Mouse (Mus musculus) liver, adult (tissue): Measurements from ENCODE around the gene Ets1.
A peak's percentile ranks its signal among the peaks of the same experiment; 100 is the strongest.

Experiments used
- GATA4 ChIP-seq: IDR thresholded peaks from 2 replicates; pipeline ENCODE4 v1.6.1; 2014; ENCODE audit warnings: mild to moderate bottlenecking, low read length; ENCODE audit not compliant: insufficient replicate concordance

The Ets1 gene

DNA sequence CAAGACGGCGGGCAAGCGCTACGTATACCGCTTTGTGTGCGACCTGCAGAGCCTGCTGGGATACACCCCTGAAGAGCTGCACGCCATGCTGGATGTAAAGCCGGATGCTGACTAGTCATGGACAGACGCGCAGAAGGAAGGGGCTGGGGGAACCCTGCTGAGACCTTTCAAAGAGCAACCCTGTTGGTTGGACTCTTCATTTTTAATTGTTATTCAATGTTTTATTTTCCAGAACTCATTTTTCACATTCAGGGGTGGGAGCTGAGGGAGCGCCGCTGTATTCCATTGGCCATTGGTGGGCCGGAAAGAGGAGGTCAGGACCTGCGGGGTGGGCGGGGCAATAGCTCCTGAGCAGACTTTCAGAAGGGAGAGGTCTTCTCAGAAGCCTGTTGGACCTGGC is 118.3 kb downstream of the Ets1 start:
- TF ChIP-seq GATA4: no peak

DNA sequence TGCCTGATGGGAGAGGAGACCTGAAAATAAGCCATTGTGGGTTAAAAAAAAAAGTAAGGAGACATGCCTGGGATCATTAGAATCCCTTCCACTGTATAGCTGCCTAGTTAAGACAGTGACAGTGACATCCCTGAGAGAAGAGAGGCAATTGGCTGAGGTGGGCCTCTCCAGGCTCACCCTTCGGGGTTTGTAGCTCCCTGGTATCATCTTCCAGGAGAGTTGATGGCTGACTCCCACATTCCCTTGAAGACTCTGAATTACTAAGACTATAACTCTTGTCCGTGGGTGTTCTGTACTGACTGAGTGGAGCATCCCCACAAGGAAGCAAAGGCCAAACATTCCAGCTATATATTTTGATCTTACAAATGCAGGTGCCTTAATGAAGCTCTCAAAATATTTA is 120.0 kb downstream of the Ets1 start:
- no peak for TF ChIP-seq GATA4

DNA sequence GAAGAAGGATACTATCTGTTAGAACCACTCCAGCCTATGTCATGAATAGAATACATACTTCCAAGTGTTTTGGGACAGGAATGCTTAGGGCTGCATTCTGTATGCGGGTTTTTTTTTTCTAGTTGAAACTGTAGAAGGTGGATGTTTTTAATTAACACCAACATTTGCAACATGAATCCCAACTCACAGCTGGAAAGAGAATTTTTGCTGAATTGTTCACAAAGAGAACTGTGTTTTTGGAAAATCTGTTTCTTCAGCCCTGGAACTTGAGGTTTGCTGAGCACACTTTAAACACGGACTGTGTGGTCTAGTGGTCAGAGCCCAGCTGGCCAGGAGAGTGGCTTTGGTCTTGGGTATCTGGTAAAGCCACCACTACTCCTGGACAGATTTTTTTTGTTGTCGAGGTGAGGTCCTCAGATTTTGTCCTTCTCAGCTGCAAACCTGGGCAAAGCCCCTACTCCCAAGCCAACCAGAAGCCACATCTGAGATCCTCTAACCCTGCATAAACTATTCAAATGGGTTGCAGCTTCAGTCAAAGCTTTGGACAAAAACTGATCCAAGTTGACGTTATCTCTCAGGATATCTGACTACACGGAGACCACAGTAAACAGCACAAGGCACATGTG is 122.4 kb downstream of the Ets1 start:
- TF ChIP-seq GATA4: no peak

DNA sequence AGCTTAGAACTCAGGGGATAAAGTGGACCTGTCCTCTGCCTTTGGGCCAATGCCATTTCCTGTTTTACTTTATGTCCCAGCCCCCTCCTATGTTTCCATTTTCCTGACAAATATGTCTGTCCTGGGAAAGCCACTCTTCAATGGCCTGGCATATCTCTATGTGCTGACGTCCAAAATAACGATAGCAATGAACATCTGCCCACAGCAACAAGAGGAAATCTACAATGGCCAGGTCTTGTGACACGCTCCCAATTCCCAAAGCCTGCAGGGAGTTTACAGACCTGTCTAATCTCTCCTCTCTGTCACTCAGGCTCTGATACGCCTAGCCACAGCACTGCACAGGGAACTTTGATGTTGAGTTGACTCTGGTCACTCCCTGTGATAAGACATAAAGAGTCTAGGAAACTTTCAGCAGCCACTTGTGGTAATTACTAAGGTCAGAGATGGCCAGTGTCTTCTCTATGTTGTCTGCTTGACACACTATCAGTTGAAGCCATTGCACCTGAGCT is 124.7 kb downstream of the Ets1 start:
- peak; percentile 92 for TF ChIP-seq GATA4

DNA sequence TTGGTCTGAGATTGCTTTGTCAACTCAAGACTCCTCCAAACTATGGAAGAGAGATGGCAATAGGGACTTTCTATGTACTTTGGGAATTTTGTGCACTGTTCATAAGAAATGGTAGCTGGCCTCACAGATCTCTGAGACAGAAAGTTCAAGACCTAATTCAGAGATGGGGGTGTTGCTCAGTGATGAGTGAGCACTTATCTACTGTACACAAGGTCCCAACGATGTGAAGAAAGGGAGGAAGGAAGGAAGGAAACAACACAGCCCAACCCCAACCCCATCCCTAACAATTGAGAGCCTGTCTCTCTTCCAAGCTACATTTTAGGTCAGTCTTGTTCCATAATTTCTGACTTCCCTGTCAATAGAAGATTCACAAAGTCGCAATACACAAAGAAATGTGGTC is 125.3 kb downstream of the Ets1 start:
- TF ChIP-seq GATA4: peak; percentile 91

DNA sequence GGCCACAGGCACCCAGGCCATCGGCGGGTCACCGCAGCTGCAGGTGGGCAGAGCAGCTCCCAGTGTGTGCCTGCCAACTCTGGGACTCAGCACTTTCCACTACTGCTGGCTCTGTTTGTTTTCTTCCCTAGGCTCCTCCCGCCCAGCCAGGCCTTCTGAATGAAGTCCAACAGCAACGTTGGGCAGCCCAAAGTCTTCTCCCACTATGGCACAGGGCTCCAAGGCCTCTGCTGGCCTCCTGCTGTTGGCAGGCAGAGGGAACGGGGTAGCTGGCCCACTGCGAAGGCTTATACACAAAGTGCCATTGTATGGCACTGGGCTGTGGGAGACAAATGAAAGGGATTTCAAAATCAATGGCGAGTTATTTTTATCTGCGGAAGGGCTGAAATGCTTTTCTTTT is 128.4 kb downstream of the Ets1 start:
- no peak for TF ChIP-seq GATA4

DNA sequence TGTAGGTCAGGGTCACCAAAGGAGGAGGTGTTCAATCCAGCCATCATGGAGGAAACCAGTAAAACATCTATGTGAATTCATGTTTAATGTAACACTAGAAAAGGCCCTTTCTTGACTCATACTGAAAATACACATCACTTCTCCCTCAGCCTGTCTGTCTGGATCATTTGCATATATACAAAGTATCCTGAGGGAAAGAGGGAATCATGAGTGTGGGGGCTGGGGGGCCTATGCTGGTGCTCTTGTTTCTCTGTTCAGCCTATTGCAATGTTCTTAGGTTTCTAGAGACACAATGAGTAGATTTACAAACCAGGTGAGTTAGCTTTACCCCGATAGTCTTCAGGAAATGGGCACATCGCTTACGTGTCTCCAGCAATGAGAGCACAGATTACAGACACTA is 129.1 kb downstream of the Ets1 start:
- TF ChIP-seq GATA4: no peak

DNA sequence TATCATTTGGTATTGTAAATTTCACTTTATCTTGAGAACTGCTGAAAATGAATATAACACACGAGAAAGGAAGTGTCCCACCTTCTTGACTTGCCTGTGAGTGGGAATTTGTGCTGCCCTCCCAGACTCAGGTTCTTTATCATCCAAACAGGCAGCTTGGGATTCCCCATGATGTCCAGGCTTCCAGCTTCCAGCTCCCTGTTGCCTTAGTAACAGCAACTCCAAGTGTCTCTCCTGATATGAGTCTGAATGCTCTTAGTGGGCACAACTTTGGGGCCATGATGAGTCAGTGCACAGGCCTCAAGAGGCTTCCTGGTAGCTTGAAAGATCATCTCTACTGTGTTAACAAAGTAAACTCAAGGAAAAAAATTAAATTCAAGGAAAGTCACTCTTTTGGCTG is 142.8 kb downstream of the Ets1 start:
- no peak for TF ChIP-seq GATA4

DNA sequence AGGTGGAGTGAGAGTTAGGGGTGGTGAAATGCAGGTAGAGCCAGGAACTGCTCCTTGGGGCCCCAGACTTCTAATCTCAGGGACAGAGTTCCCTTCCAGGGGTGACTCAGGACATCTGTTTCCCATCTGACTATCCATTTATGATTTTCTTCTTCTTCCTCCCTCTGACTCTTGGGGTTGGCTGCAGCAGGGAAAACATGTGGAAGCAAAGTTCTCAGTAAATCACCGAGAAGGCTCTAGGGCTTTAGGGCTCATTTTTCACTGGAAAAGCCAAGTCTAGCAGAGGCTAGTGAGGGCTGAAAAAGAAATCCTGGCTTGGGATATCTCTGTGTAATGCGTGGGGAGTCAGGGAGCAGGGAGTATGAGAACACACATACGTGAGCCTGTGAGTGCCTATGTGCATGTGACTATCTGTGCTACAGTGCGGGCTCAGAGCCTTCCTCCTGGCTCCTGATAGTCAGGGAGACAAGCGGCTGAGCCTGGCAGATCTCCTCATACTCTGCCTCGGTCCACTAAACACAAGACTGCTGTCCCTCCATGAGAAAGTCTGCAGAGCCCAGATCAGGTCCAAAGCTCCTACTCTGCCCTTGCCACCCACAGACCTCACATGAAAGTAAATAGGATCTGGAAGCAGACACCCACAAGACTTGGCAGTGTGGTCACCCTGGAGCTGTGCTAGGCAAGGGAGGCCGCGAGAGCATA is 146.5 kb downstream of the Ets1 start:
- TF ChIP-seq GATA4: no peak

DNA sequence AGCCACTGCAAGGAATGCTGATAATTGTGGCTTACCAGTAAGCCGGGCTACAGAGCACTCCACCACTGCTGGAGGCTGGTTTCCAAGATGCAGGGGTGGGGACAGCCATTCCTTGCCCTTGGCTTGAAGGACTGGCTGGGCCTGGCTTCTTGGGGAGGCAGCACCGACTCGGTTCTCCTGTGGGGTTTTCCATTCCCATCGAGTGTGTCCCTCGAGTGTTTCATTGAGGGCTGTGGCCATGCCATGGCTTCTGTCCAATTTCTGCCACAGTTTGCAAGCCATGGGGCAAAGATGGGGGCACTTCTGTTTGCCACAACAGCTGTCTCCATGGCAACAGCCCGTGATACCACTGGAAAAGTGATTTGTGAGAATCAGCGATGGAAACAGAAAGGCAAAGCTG is 151.1 kb downstream of the Ets1 start:
- TF ChIP-seq GATA4: no peak

DNA sequence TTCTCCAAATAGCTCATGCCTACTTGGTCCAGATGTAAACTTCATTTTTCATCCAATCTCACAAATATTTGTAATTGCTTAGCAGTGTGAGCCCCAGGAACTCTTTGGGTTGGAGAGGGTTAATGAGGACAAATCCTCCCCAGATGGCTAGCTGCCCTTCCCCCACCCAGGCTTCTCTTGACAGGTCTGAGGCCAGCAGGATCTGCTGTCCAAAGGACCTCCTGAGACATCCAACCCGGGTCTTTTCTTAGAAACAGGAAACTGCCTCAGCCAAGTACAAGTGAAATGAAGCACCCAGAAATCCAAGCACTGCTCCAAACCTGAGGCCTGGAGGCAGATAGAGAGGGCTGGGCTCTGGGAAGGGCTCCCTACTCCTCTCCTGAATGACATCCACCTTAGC is 151.6 kb downstream of the Ets1 start:
- TF ChIP-seq GATA4: no peak

DNA sequence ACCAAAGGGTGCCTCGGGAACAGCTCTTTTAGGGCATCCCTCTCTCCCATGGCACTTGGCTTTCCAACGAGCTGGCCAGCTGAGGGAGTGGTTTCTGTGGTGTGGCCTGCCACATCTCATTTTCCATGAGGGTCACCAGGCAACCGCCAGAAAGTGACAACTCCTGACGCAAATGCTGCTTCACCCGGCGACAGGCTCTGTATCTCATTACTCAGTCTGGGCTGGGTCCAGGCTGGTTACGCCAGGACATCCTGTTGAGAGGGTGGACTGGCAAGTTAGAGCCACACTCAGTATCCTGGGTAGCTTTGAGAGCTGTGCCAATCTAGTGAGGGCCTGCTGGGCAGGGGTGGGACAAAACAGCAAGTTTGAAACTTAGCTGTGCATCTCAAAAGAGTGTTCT is 153.3 kb downstream of the Ets1 start:
- no peak for TF ChIP-seq GATA4

DNA sequence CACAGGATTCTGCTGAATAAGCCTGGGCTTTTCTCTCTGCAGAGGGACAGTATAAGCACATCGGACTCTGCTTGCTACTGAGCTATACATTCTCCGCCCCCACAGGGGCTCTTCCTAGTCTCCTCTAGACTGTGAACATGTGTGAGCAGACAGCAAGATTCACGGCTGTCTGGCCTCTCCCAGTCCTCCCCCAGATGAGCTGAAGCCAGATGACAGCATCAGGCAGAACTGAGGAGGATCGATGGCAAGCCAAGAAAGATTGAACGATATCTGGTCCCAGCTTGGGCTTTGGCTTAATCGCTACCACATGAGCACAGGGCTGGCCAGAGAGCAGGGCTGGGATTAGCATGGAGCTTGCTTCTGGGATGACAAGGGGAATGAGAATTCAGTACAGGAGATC is 155.7 kb downstream of the Ets1 start:
- no peak for TF ChIP-seq GATA4

DNA sequence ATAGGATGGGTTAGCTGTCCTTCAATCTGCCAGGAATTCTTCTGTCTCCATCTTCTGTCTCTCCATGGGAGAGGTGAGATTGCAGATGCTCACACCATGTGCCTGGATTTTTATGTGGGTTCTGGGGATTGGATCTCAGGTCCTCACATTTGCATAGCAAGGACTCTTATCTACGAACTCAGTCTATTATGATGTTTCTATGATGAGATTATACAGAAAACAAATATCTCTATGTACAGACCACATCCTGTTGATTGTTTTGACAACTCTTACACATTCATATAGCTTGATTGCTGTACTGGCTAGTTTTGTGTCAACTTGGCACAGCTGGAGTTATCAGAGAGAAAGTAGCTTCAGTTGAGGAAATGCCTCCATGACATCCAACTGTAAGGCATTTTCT is 162.2 kb downstream of the Ets1 start:
- TF ChIP-seq GATA4: no peak

DNA sequence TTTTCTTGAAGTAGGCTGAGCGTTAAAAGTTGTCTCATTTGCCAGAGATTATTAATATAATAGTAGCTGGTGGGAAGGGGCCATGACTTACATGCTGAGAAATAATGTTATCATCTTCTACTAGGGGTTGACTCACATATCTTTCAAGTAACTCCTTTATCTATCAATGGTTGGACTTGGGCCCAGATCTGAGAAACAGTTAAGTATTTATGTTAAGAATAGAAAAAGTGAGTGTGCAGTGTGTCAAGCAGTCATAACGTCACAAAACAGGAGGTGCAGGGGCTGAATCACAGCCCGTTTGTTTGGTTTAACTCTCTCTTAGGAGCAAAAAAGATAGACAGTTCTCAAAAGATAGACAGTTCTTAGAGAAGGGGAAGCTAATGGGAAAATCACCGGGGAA is 170.1 kb downstream of the Ets1 start:
- no peak for TF ChIP-seq GATA4
